Mouse (Mus musculus) T-cell, adult 2 months (primary cell): ENCODE measurements around the gene B4galnt4.

Experiments
- DNase-seq: peaks from one replicate; pipeline ENCODE4 v3.0.0; 2022; ENCODE audit warnings: low spot score

The B4galnt4 gene

DNA sequence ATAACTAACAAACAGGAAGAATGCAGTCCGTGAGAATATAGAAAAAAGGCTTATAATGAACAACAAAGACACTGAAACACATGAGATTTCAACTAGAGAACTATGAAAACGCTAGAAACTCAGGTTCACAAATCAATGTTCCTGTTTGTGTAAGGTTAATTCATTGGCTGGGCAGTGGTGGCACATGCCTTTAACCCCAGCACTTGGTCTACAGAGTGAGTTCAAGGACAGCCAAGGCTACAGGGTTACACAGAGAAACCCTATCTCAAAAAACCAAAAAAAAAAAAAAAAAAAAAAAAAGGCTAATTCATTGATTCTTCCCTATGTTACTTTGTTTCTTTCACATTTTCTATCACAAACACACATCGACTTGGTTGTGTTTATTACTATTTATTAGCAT, 59.7 kb downstream of the B4galnt4 start:
- no peak for DNase-seq

DNA sequence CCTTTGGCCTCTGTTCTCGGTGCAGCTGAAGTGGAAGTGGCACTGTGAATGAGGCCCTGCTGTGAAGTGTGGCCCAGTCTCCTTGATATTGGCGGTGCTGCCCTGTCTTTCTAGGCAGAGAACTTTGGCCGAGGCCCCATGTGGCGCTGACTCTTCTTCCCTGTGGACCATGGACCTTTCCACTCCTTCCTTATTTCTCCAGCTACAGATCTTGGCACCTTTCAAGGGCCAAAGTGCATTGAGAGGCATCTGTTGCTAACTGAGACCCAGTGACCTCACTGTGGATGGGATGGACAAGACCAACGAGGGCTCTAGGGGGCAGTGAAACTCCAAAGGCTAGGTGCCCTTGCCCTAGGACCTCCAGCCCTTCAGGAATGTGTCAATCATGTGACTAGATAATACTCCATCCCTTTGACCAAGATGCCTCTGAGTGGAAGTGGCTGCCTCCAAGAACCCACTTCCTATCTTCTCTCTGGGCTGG, 60.2 kb downstream of the B4galnt4 start:
- DNase-seq, result no peak
